8 mouse cellular contexts compared by ENCODE assay signal in genomic region chr16:35981363-35981821, GRCm38 (mm10). TPM values are rescaled to one million over a fixed set of nuclear protein-coding genes. Genes with fewer than 3 reads are reported as not detected.
DNase-seq lines count a peak whose midpoint lies in the region; ATAC-seq and TF ChIP-seq lines count a peak whose summit lies in the region.

No protein-coding gene starts in this region.

- intact Hi-C loops in gastrocnemius, adult 2 months (cut with DNase I): no loop called here
- intact Hi-C loops in left cerebral cortex, adult 2 months (cut with DNase I): no loop called here

- no peak overlapping the region for H3K27ac ChIP-seq in gastrocnemius, adult 2 months
- no peak overlapping the region for H3K27ac ChIP-seq in left cerebral cortex, adult 2 months

- TF ChIP-seq CTCF in gastrocnemius, adult 2 months (IDR thresholded peaks at IDR 0.05): no peak
- TF ChIP-seq CTCF in left cerebral cortex, adult 2 months (IDR thresholded peaks at IDR 0.05): no peak; the same call in 1 of the 2 replicates

- ATAC-seq in megakaryocyte, adult 5-6 weeks (ENCODE audit: poor library complexity, severe bottlenecking): peak; percentile 43

- DNase-seq in R1 (ENCODE audit: low read depth, low spot score): peak; percentile 100
- DNase-seq in cerebellum, postnatal 25 days: peak; percentile 97 to 99
- DNase-seq in gastrocnemius, adult 2 months: peak; percentile 99
- peak; percentile 100 for DNase-seq in hindlimb bud, embryonic 11.5 days (ENCODE audit: extremely low spot score, low read depth, low spot score)
- DNase-seq in left cerebral cortex, adult 2 months (ENCODE audit: extremely low spot score in 1 of 2, low spot score in 2 of 2): peak; percentile 100
- DNase-seq in right cerebral cortex, postnatal 10 days (ENCODE audit: low spot score in 2 of 2): peak; percentile 99 to 100
- peak; percentile 100 for DNase-seq in urinary bladder, postnatal 36 days (ENCODE audit: low spot score in 2 of 2)

- no peak overlapping the region for H3K4me3 ChIP-seq in gastrocnemius, adult 2 months
- H3K4me3 ChIP-seq in left cerebral cortex, adult 2 months: no peak overlapping the region

RNA-seq across cellular contexts. Expression of gene Kpna1, which starts 2.8 kb away (rescaled TPM):
- 100 to 1,000 TPM; 176 to 180 TPM for total RNA-seq in gastrocnemius, adult 2 months (2021)
- total RNA-seq in left cerebral cortex, adult 2 months (2021): 100 to 1,000 TPM; 132 to 157 TPM
- 36.0 and 39.1 TPM in 2 replicates for total RNA-seq in megakaryocyte, adult 5-6 weeks (2015)
- 29.4 and 31.9 TPM in 2 replicates for total RNA-seq in megakaryocyte, adult 5-6 weeks (2017)

RNA-seq across cellular contexts. Expression of gene Dtx3l, which starts 42.4 kb away (rescaled TPM):
- total RNA-seq in gastrocnemius, adult 2 months (2021): 1 to 10 TPM; 3.3 to 4.5 TPM
- total RNA-seq in left cerebral cortex, adult 2 months (2021): 1 to 10 TPM; 3.5 to 3.6 TPM
- total RNA-seq in megakaryocyte, adult 5-6 weeks (2015): 32.6 and 36.5 TPM in 2 replicates
- total RNA-seq in megakaryocyte, adult 5-6 weeks (2017): 50.0 and 51.3 TPM in 2 replicates

RNA-seq across cellular contexts. Expression of gene Parp9, which starts 43.1 kb away (rescaled TPM):
- total RNA-seq in gastrocnemius, adult 2 months (2021): 1 to 10 TPM; 3.7 to 4.9 TPM
- 1 to 10 TPM; 2.3 to 3.9 TPM for total RNA-seq in left cerebral cortex, adult 2 months (2021)
- 25.0 and 26.3 TPM in 2 replicates for total RNA-seq in megakaryocyte, adult 5-6 weeks (2015)
- total RNA-seq in megakaryocyte, adult 5-6 weeks (2017): 48.2 and 63.1 TPM in 2 replicates

RNA-seq across cellular contexts. Expression of gene Wdr5b, which starts 59.6 kb away (rescaled TPM):
- 1 to 10 TPM; 1.3 to 1.9 TPM for total RNA-seq in gastrocnemius, adult 2 months (2021)
- 1 to 10 TPM; 4.4 to 4.7 TPM for total RNA-seq in left cerebral cortex, adult 2 months (2021)
- total RNA-seq in megakaryocyte, adult 5-6 weeks (2015): 5.5 and 6.9 TPM in 2 replicates
- total RNA-seq in megakaryocyte, adult 5-6 weeks (2017): 11.7 and 12.0 TPM in 2 replicates

Comparison
In these comparisons a context has a peak if more than half of its experiments do, and no peak if none do; other contexts are left out.
1. RNA of gene Dtx3l, which starts 42.4 kb away (total RNA-seq): 32.6 to 51.3 TPM in megakaryocyte, adult 5-6 weeks; 3.3 to 4.5 TPM in gastrocnemius, adult 2 months and 3.5 to 3.6 TPM in left cerebral cortex, adult 2 months; every median in the first group is over 4 times any median in the second.
2. RNA of gene Parp9, which starts 43.1 kb away (total RNA-seq): 25.0 to 63.1 TPM in megakaryocyte, adult 5-6 weeks; 3.7 to 4.9 TPM in gastrocnemius, adult 2 months and 2.3 to 3.9 TPM in left cerebral cortex, adult 2 months; every median in the first group is over 4 times any median in the second.
3. Peak in every context shown above with its lines, with median percentiles within 50 percentile points of each other: DNase-seq.